Mouse (Mus musculus): ENCODE data around the gene Perp. TPM values are rescaled to one million over a fixed set of nuclear protein-coding genes. Genes with fewer than 3 reads are reported as not detected.

The Perp gene
- polyA plus RNA-seq, 1 experiment from 2014 or later = 162 TPM

DNA sequence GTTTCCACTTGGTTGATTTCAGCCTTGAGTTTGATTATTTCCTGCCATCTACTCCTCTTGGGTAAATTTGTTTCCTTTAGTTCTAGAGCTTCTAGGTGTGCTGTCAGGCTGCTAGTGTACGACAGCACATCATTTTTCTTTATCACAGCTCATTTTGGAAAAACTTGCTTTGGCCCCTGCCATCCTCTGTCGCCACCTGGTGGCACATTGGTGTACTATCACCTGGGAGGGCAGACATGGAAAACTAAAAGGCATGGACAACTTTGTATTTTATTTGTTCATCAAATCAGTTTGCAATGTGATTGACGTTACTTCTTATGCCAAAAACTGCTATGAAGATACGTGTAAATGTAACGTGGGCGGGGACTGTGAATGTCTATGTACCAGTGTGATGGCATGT lies 59.3 kb downstream of the Perp start:
- WGBS = 6% methylated on average over 6 of the region's 6 CpGs
- Histone ChIP-seq H3K36me3 (ENCODE audit: control insufficient read depth, insufficient read depth, low read length) (no peaks in the 10 kb centered on the region), H3K9ac (ENCODE audit: low read length) (no peak overlapping the region), H3K27ac (replicated peaks in 1 of 2; ENCODE audit: control insufficient read depth in 1 of 2, insufficient read depth in 1 of 2, low read depth in 2 of 2, low read length in 2 of 2) (no peak overlapping the region), H3K4me3 (ENCODE audit: control insufficient read depth in 1 of 2, insufficient read depth in 1 of 2, low read depth in 1 of 2, low read length in 2 of 2) (no peak overlapping the region), H3K27me3 (ENCODE audit: control insufficient read depth, insufficient read depth, low read length) (no peaks in the 10 kb centered on the region), H3K4me1 (ENCODE audit: control insufficient read depth in 2 of 2, insufficient read depth in 2 of 2, low read length in 2 of 2) (peaks cover 0 to 2% of the 10 kb centered on the region in 2 experiments; a peak in 1 of 4 replicates), H3K9me3 (ENCODE audit: control insufficient read depth, low read length) (no peaks in the 10 kb centered on the region), H3K4me2 (ENCODE audit: low read length) (no peak overlapping the region)
- ATAC-seq (ENCODE audit: insufficient number of reproducible peaks, insufficient read depth, low FRiP score, low read depth) = no peak

Other genes with a start within 250 kb of the Perp start
- gene Arfgef3, start 101.1 kb upstream of the Perp start, polyA plus RNA-seq (2014; fragmentation: Nextera tagmentation; extraction: Ambion mirVana) = 0.42 and 0.57 TPM in 2 replicates
- gene Gm4922, start 58.2 kb upstream of the Perp start, polyA plus RNA-seq (2014; fragmentation: Nextera tagmentation; extraction: Ambion mirVana) = not detected in 2 replicates
- gene Tnfaip3, start 170.6 kb downstream of the Perp start, polyA plus RNA-seq (2014; fragmentation: Nextera tagmentation; extraction: Ambion mirVana) = 2.1 and 2.6 TPM in 2 replicates